Mouse (Mus musculus) neural tube, embryonic 12.5 days (tissue): ENCODE data around the gene Cope. TPM values are rescaled to one million over a fixed set of nuclear protein-coding genes. Genes with fewer than 3 reads are reported as not detected.

Source experiments
- ATAC-seq: fragments of 200-750 bp; cut with Nextera tagmentation; 2 replicates; pipeline ENCODE4 v1.8.0; 2017; ENCODE audit warnings: low read depth, mild to moderate bottlenecking, moderate TSS enrichment, moderate library complexity; ENCODE audit not compliant: low FRiP score
- H3K27ac ChIP-seq: fragments of 300-500 bp; sonication (generic); 2 replicates; pipeline ENCODE4 v1.5.1; 2016
- H3K27me3 ChIP-seq: fragments of 300-500 bp; sonication (generic); replicated peaks from 2 replicates; pipeline ENCODE4 v1.6.1; 2016; ENCODE audit warnings: mild to moderate bottlenecking
- H3K36me3 ChIP-seq: fragments of 300-500 bp; sonication (generic); 2 replicates; pipeline ENCODE4 v1.6.1; 2016; ENCODE audit warnings: mild to moderate bottlenecking
- H3K4me1 ChIP-seq: fragments of 300-500 bp; sonication (generic); 2 replicates; pipeline ENCODE4 v1.6.1; 2016
- H3K4me2 ChIP-seq: fragments of 300-500 bp; sonication (generic); replicated peaks from 2 replicates; pipeline ENCODE4 v1.6.1; 2016; ENCODE audit warnings: mild to moderate bottlenecking
- H3K4me3 ChIP-seq: fragments of 300-500 bp; sonication (generic); 2 replicates; pipeline ENCODE4 v1.5.1; 2016
- H3K9ac ChIP-seq: fragments of 300-500 bp; sonication (generic); 2 replicates; pipeline ENCODE4 v1.6.1; 2016; ENCODE audit warnings: mild to moderate bottlenecking
- H3K9me3 ChIP-seq: fragments of 300-500 bp; sonication (generic); 2 replicates; pipeline ENCODE4 v1.6.1; 2016; ENCODE audit warnings: mild to moderate bottlenecking
- WGBS: fragments of 180-500 bp; shearing (Covaris S2); methylation state at CpG from one replicate; pipeline ENCODE4 v1.1.7; 2016; 5-methylcytosine and 5-hydroxymethylcytosine counted together
- polyA plus RNA-seq: library from polyadenylated mRNA; unstranded; fragments of >200 nt; fragmentation: Nextera tagmentation; extraction: Ambion mirVana; gene quantifications from 2 replicates; pipeline ENCODE4 v1.2.1, GENCODE M21; 2016

The Cope gene
- polyA plus RNA-seq, 1 experiment from 2014 or later = 266 TPM

DNA sequence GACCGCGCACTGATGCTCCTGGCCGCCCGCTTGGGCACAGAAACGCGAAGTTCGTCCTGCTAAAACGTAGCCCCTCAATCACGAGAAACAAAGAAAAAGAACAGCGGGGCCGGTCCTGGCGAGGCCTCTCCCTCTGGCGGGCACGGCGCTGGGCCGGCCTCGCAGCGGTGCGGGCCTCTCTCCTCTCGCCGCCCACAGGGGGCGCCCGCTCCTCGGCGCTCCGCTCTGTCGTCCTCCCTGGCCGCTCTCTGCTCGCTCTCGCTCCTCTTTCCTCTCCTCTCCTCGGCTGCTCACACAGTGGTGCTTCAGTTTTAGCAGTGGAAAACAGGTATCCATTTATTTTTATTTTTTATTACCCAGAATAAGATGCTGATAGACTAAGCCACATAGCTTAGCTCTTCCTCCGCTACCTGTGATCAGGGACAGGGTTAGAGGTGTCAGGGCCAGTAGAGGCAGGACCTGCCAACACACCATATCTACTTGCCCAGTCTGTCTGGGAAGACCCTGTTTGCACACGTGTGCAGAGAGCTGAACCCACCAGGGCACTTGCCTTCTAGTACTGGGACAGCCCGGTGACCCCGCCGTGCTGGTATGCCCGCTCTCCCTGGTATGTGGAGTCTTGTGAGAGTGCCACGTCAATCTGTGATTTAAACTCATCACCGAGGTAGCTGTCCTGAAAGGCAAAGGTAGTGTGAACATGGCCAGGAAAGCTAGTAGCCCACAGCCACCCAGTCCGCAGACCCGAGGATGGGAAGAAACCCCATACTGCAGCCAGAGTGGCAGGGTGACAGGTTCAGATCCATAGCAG, 30.0 kb downstream of the Cope start:
- Histone ChIP-seq H3K27me3 (peaks cover 19% of the 10 kb centered on the region), H3K4me2 (peak overlapping the region; percentile 32; the same call in 1 of the 2 replicates), H3K36me3 (peaks cover 72% of the 10 kb centered on the region), H3K4me1 (peaks cover 26% of the 10 kb centered on the region), H3K4me3 (no peak overlapping the region), H3K9me3 (no peaks in the 10 kb centered on the region), H3K9ac (0 out of 2 replicates have a peak overlapping the region, but pooled peaks have one; percentile 33), H3K27ac (no peak overlapping the region)
- ATAC-seq = peak; percentile 64
- 22% methylated on average over 41 of the region's 41 CpGs for WGBS

GRCm38 (mm10) chr8:70332878-70333202, 30.5 kb downstream of the Cope start:
- no peak for ATAC-seq
- no peak overlapping the region for H3K27ac ChIP-seq
- H3K9me3 ChIP-seq = no peaks in the 10 kb centered on the region
- H3K9ac ChIP-seq = no peak overlapping the region
- H3K4me3 ChIP-seq = no peak overlapping the region
- H3K36me3 ChIP-seq = peaks cover 74% of the 10 kb centered on the region
- WGBS = 95% methylated on average over 6 of the region's 6 CpGs
- peaks cover 26% of the 10 kb centered on the region for H3K4me1 ChIP-seq
- no peak overlapping the region for H3K4me2 ChIP-seq
- H3K27me3 ChIP-seq = peaks cover 19% of the 10 kb centered on the region

DNA sequence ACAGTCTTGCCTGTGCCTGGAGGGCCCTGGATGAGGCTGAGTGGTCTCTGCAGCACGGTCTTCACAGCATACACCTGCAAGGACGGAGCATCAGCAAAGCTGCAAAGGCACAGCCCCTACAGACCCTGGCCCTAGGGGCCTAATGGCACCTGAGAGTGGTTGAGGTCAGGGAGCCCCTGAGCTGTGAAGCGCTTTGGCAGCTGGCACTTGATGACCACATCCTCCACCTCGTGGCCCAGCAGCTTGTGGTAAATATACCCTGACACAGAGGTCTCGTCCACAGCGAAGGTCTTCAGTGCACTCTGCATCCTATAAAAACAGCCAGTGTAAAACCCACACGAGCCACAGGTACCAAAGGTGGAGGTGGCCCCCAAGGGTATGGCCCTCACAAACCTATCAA, 36.6 kb downstream of the Cope start:
- H3K27ac ChIP-seq = no peak overlapping the region
- H3K9me3 ChIP-seq = no peaks in the 10 kb centered on the region
- WGBS = 97% methylated on average over 7 of the region's 7 CpGs
- H3K9ac ChIP-seq = no peak overlapping the region
- H3K4me2 ChIP-seq = no peak overlapping the region
- H3K36me3 ChIP-seq = peaks cover 99% of the 10 kb centered on the region
- no peaks in the 10 kb centered on the region for H3K27me3 ChIP-seq
- no peaks in the 10 kb centered on the region; the same call in 1 of the 2 replicates for H3K4me1 ChIP-seq
- no peak overlapping the region for H3K4me3 ChIP-seq
- no peak for ATAC-seq

DNA sequence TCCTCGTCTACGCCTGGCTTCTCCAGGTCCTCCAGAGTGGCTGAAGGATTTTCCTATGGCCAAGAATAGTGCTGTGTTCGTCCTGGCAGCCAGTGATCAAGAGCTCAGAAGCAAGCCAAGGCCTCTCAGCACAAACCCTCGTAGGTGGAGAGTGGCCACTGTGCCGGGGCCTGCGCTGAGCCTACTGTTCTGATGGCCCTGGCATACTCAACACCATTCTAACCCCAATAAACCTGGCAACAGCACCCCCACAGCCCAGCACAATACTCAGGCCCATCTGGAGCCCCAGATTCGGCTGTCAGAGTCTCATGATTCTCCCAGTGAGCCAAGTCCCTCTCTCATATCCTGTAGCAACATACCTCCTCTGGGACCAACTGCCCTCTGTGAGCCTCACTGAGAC, 38.3 kb downstream of the Cope start:
- WGBS = 90% methylated on average over 7 of the region's 7 CpGs
- Histone ChIP-seq H3K4me3 (no peak overlapping the region), H3K36me3 (peaks cover 85% of the 10 kb centered on the region), H3K4me2 (no peak overlapping the region), H3K27me3 (no peaks in the 10 kb centered on the region), H3K9me3 (no peaks in the 10 kb centered on the region), H3K27ac (no peak overlapping the region), H3K9ac (no peak overlapping the region), H3K4me1 (no peaks in the 10 kb centered on the region; the same call in 1 of the 2 replicates)
- ATAC-seq = no peak

DNA sequence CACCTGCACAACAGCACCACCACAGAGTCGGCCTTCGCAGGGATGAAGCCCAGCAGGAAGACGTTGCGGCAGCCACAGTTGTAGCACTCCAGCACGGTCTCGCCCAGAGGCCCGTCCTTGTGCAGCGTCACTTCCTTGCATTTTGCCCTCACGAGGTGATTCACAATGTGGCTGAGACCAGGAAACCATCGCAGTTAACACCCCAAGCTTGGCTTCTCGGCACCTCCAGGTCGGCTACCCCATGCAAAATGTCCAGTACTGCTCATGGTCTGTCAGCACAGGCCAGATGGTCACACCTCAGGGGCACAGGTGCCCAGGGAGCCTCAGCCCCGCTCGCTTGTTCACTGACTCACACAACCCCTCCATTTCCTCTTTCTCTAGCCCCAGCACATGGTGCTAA, 39.7 kb downstream of the Cope start:
- Histone ChIP-seq H3K36me3 (peaks cover 72% of the 10 kb centered on the region), H3K4me3 (no peak overlapping the region), H3K9me3 (no peaks in the 10 kb centered on the region), H3K4me1 (no peaks in the 10 kb centered on the region; the same call in 1 of the 2 replicates), H3K4me2 (no peak overlapping the region), H3K27ac (no peak overlapping the region), H3K27me3 (no peaks in the 10 kb centered on the region), H3K9ac (no peak overlapping the region)
- no peak for ATAC-seq
- WGBS = 93% methylated on average over 14 of the region's 14 CpGs

GRCm38 (mm10) chr8:70343076-70343475, 40.8 kb downstream of the Cope start:
- no peak overlapping the region for H3K4me3 ChIP-seq
- no peak for ATAC-seq
- no peaks in the 10 kb centered on the region for H3K27me3 ChIP-seq
- H3K4me2 ChIP-seq = no peak overlapping the region
- 82% methylated on average over 7 of the region's 7 CpGs for WGBS
- no peak overlapping the region for H3K27ac ChIP-seq
- no peaks in the 10 kb centered on the region for H3K9me3 ChIP-seq
- no peaks in the 10 kb centered on the region; the same call in 1 of the 2 replicates for H3K4me1 ChIP-seq
- H3K36me3 ChIP-seq = peaks cover 61% of the 10 kb centered on the region
- H3K9ac ChIP-seq = no peak overlapping the region

DNA sequence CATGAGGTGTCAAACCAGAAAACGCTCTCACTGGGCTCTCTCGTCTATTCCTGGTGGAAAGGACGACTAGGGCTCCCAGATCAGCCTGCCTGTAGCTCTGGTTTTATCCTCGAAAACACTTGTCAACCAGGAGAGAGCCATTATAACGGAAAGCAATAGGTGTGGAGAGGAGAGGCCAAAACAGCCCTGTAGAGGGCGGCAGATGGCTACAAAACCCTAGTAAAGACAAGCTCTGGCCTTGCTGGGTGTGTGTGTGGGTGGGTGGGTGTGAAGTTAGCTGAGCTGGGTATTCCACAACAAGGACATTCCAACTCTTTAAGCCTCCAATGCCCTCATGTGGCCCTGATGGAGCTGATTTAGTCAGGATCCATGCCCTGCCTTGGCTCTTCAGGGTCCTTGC, 41.4 kb downstream of the Cope start:
- Histone ChIP-seq H3K27ac (no peak overlapping the region), H3K9me3 (no peaks in the 10 kb centered on the region), H3K4me2 (no peak overlapping the region), H3K27me3 (no peaks in the 10 kb centered on the region), H3K4me1 (peaks cover 5% of the 10 kb centered on the region), H3K9ac (no peak overlapping the region), H3K36me3 (peaks cover 60% of the 10 kb centered on the region), H3K4me3 (no peak overlapping the region)
- 61% methylated on average over 6 of the region's 6 CpGs for WGBS
- ATAC-seq = 0 out of 2 replicates have a peak, but pooled peaks have one; percentile 39

- 92% methylated on average over 2 of the region's 2 CpGs for WGBS
- peaks cover 11% of the 10 kb centered on the region for H3K4me1 ChIP-seq
- no peak overlapping the region for H3K4me3 ChIP-seq
- peaks cover 60% of the 10 kb centered on the region for H3K36me3 ChIP-seq
- H3K9ac ChIP-seq = no peak overlapping the region
- H3K27me3 ChIP-seq = no peaks in the 10 kb centered on the region
- H3K9me3 ChIP-seq = no peaks in the 10 kb centered on the region
- ATAC-seq = no peak
- H3K27ac ChIP-seq = no peak overlapping the region
- no peak overlapping the region for H3K4me2 ChIP-seq
These were observed 42.0 kb downstream of the Cope start for GRCm38 (mm10) chr8:70344279-70344678.

DNA sequence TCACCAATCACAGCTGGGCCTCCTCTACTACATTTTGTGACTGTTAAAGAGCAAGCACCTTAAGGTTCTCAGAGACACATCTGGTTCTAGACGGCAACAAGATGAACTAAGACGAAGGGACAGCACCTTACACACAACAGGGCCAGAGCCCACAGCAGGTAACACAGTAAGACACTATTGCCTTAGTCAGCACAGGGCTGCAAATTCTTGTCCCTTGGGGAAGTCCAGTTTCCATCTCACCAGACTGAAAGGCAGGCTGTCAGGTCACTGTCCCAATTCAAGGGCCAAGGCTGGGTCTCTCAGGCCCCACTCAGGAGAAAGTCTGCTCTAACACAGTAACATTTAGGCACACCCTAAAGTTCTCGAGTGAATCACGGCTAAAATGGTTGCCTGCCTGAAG, 45.1 kb downstream of the Cope start:
- no peak for ATAC-seq
- Histone ChIP-seq H3K27ac (no peak overlapping the region), H3K9me3 (no peaks in the 10 kb centered on the region), H3K9ac (no peak overlapping the region), H3K4me3 (no peak overlapping the region), H3K4me1 (peaks cover 34% of the 10 kb centered on the region), H3K27me3 (no peaks in the 10 kb centered on the region), H3K36me3 (peaks cover 36% of the 10 kb centered on the region), H3K4me2 (no peak overlapping the region)
- 94% methylated on average over 4 of the region's 4 CpGs for WGBS

DNA sequence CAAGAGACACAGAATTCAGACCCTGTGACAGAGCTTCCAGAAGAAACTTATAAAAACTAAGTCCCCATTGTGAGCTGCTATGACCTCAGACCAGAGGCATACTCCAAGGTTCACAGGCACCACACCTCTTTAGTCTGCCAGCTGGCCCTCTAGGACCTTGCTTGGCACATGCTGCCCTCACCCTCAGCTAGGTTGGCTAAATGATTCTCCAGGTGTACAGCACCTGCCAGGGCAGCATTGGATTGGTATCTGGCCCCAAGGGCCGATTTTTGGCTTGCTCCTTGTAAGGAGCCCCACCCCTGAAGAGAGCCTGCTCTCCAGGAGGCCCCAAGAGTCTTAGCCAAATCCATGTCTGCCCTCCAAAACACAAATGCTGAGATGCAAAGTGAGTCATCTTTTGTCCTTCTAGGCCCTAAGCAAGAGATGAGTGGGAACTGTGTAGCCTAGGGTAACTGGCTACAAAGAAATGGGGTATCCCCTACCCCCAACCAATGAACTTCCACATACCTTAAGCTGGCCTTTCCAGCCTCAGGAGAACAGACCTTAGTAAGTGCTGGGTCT, 45.6 kb downstream of the Cope start:
- H3K4me1 ChIP-seq = peaks cover 36% of the 10 kb centered on the region
- H3K9me3 ChIP-seq = no peaks in the 10 kb centered on the region
- ATAC-seq = no peak
- no peak overlapping the region for H3K9ac ChIP-seq
- no peaks in the 10 kb centered on the region for H3K27me3 ChIP-seq
- H3K4me2 ChIP-seq = no peak overlapping the region
- H3K27ac ChIP-seq = no peak overlapping the region
- peaks cover 31% of the 10 kb centered on the region for H3K36me3 ChIP-seq
- no peak overlapping the region for H3K4me3 ChIP-seq
- WGBS = 85% methylated on average over 1 of the region's 1 CpGs

- Histone ChIP-seq H3K4me2 (peak overlapping the region; percentile 97), H3K9me3 (no peaks in the 10 kb centered on the region), H3K4me3 (peak overlapping the region; percentile 98), H3K27me3 (no peaks in the 10 kb centered on the region), H3K4me1 (peaks cover 42% of the 10 kb centered on the region), H3K36me3 (peaks cover 17% of the 10 kb centered on the region), H3K27ac (no peak overlapping the region), H3K9ac (peak overlapping the region; percentile 97)
- ATAC-seq = no peak
- 63% methylated on average over 15 of the region's 15 CpGs for WGBS
These were observed 49.0 kb downstream of the Cope start for GRCm38 (mm10) chr8:70351035-70351999.

GRCm38 (mm10) chr8:70352000-70352384, 49.7 kb downstream of the Cope start:
- Histone ChIP-seq H3K4me3 (peak overlapping the region; percentile 98), H3K27ac (no peak overlapping the region), H3K9me3 (no peaks in the 10 kb centered on the region), H3K27me3 (no peaks in the 10 kb centered on the region), H3K4me1 (peaks cover 42% of the 10 kb centered on the region), H3K36me3 (peaks cover 17% of the 10 kb centered on the region), H3K9ac (peak overlapping the region; percentile 97), H3K4me2 (peak overlapping the region; percentile 97)
- ATAC-seq = no peak
- 32% methylated on average over 3 of the region's 3 CpGs for WGBS
